Mouse (Mus musculus): Measurements from ENCODE around the gene Cnksr3.

DNA sequence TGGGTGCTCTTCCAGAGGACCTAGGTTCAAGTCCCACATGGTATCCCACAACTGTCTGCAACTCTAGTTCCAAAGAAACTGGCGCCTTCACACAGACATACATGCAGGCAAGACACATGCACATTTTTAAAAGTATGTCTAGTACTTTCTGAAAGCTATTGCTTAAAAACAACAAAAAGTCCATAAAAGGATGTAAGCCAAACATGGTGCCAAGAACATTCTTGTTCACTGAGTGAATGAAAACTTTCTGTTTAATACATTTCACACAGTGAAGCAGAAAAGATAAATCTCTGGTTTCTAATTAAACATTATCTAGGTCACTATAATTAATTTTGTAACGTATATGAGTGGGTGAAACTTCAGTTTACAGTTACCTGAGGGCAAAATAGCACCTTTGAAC, 76.3 kb downstream of the Cnksr3 start:
- TF ChIP-seq MYC (IDR thresholded peaks at IDR 0.05; ENCODE audit: low read depth, low read length) (no peak), POLR2AphosphoS2 (IDR thresholded peaks at IDR 0.05; ENCODE audit: low read length) (no peak), POLR2A (IDR thresholded peaks at IDR 0.05; ENCODE audit: control insufficient read depth in 1 of 2, insufficient read depth in 1 of 2, low read depth in 1 of 2, low read length in 2 of 2, poor library complexity in 1 of 2) (no peak), USF2 (IDR thresholded peaks at IDR 0.05; ENCODE audit: borderline replicate concordance in 1 of 2, insufficient read depth in 1 of 2, low read depth in 1 of 2, low read length in 2 of 2) (no peak), BHLHE40 (IDR thresholded peaks at IDR 0.05; ENCODE audit: borderline replicate concordance, low read depth, low read length) (no peak), CTCF (IDR thresholded peaks at IDR 0.05 in 2 of 3, conservative IDR thresholded peaks at IDR 0.05 in 1 of 3; ENCODE audit: control insufficient read depth in 1 of 3, insufficient read depth in 1 of 3, low read depth in 2 of 3, low read length in 3 of 3, poor library complexity in 1 of 3, severe bottlenecking in 1 of 3) (no peak)

All from MEL (cell line).